Mouse (Mus musculus) stomach, postnatal 0 days (tissue): Measurements from ENCODE around the gene Agbl4. TPM values are rescaled to one million over a fixed set of nuclear protein-coding genes. Genes with fewer than 3 reads are reported as not detected.

Experiments used
- ATAC-seq: fragments of 200-750 bp; cut with Nextera tagmentation; 2 replicates; pipeline ENCODE4 v1.8.0; 2017; ENCODE audit not compliant: low FRiP score, low TSS enrichment
- DNase-seq: peaks from one replicate; pipeline ENCODE4 v3.0.0-alpha.2; 2016; ENCODE audit warnings: low spot score
- H3K27ac ChIP-seq: fragments of 300-500 bp; sonication (generic); replicated peaks from 2 replicates; pipeline ENCODE4 v1.5.1; 2014; ENCODE audit warnings: mild to moderate bottlenecking, control low read depth
- H3K27me3 ChIP-seq: fragments of 300-500 bp; sonication (generic); 2 replicates; pipeline ENCODE4 v1.6.1; 2014; ENCODE audit warnings: low read length; ENCODE audit not compliant: control insufficient read depth, insufficient read depth
- H3K36me3 ChIP-seq: fragments of 300-500 bp; sonication (generic); 2 replicates; pipeline ENCODE4 v1.6.1; 2014; ENCODE audit warnings: low read length, mixed read lengths; ENCODE audit not compliant: control insufficient read depth, insufficient read depth
- H3K4me1 ChIP-seq: fragments of 300-500 bp; sonication (generic); replicated peaks from 2 replicates; pipeline ENCODE4 v1.6.1; 2014; ENCODE audit warnings: antibody characterized with exemption; ENCODE audit not compliant: control insufficient read depth, insufficient read depth
- H3K4me2 ChIP-seq: fragments of 300-500 bp; sonication (generic); replicated peaks from 2 replicates; pipeline ENCODE4 v1.6.1; 2014; ENCODE audit warnings: low read depth, mild to moderate bottlenecking, control low read depth, moderate library complexity
- H3K4me3 ChIP-seq: fragments of 300-500 bp; sonication (generic); 2 replicates; pipeline ENCODE4 v1.5.1; 2014; ENCODE audit warnings: low read depth, low read length, control low read depth
- H3K9ac ChIP-seq: fragments of 300-500 bp; sonication (generic); 2 replicates; pipeline ENCODE4 v1.6.1; 2014; ENCODE audit warnings: mild to moderate bottlenecking, low read length, control low read depth, mixed read lengths
- H3K9me3 ChIP-seq: fragments of 300-500 bp; sonication (generic); 2 replicates; pipeline ENCODE4 v1.6.1; 2016; ENCODE audit warnings: low read length; ENCODE audit not compliant: control insufficient read depth
- CTCF ChIP-seq: IDR thresholded peaks from 2 replicates; pipeline ENCODE4 v1.5.1; 2016; ENCODE audit warnings: antibody characterized with exemption, low read depth, mild to moderate bottlenecking, moderate library complexity
- EP300 ChIP-seq: optimal IDR thresholded peaks from 2 replicates; pipeline ENCODE3; 2016; ENCODE audit warnings: antibody characterized with exemption
- WGBS: fragments of 180-500 bp; shearing (Covaris S2); extraction: QIAGEN DNeasy Blood & Tissue Kit; methylation state at CpG from one replicate; pipeline ENCODE4 v1.1.7; 2014; 5-methylcytosine and 5-hydroxymethylcytosine counted together
- polyA plus RNA-seq: library from polyadenylated mRNA; unstranded; fragments of >200 nt; fragmentation: Nextera tagmentation; extraction: Ambion mirVana; gene quantifications from 2 replicates; pipeline ENCODE4 v1.2.1, GENCODE M21; 2015

Agbl4 gene
- polyA plus RNA-seq, 1 experiment from 2014 or later = 0.10 TPM

DNA sequence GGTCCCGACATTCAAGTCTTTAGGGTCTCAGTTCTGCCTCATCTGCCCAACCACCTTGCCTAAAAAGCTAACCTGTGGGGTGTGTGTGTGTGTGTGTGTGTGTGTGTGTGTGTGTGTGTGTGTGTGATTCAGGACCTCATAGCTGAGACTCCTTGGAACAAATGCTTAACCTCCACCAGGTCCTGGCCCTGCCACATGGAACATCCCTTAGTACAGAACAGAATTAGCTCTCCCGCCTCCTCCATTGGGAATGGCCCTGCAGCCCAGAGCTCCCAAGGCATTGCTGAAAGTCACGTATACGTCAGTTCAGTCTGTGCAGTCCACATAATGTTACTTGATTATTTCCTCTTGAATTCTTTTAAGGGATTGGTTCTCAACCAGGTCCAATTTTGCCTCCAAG, 1120.7 kb downstream of the Agbl4 start:
- WGBS = 90% methylated on average over 4 of the region's 4 CpGs
- no peaks in the 10 kb centered on the region for H3K36me3 ChIP-seq
- DNase-seq = no peak

DNA sequence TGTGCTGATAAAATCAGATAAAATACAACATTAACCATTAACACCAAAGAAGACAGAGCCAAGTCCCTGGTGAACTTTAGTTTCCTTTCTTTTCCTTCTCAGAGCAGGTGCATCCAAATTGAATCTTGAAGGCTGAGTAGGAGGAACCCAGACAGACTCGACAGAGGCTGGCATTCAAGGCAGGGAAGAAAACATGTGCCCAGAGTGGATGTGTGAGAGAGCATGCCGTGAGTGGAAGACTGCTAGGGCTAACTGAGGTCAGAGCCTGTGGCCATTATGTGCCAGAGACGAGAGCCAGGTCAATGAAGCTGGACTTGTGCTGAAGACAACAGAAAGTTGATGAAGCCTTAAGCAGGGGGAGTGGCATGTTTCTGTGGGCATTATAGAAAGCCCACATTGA, 1121.8 kb downstream of the Agbl4 start:
- H3K27ac ChIP-seq = no peak overlapping the region
- no peaks in the 10 kb centered on the region for H3K4me1 ChIP-seq
- no peaks in the 10 kb centered on the region for H3K27me3 ChIP-seq
- H3K4me2 ChIP-seq = no peak overlapping the region
- H3K36me3 ChIP-seq = no peaks in the 10 kb centered on the region
- WGBS = 61% methylated on average over 3 of the region's 3 CpGs
- no peak overlapping the region for H3K9ac ChIP-seq
- no peak for ATAC-seq
- no peak overlapping the region for H3K4me3 ChIP-seq
- TF ChIP-seq EP300 (no peak), CTCF (no peak)
- H3K9me3 ChIP-seq = no peaks in the 10 kb centered on the region
- DNase-seq = no peak

More for the DNA sequence above, 1120.7 kb downstream of the Agbl4 start:
- H3K9me3 ChIP-seq = no peaks in the 10 kb centered on the region
- H3K4me2 ChIP-seq = no peak overlapping the region
- no peak for TF ChIP-seq CTCF
- no peak for TF ChIP-seq EP300
- H3K27me3 ChIP-seq = no peaks in the 10 kb centered on the region
- H3K4me1 ChIP-seq = no peaks in the 10 kb centered on the region
- H3K27ac ChIP-seq = no peak overlapping the region
- no peak for ATAC-seq
- H3K4me3 ChIP-seq = no peak overlapping the region
- no peak overlapping the region for H3K9ac ChIP-seq

GRCm38 (mm10) chr4:111520006-111520405, 1122.5 kb downstream of the Agbl4 start:
- Histone ChIP-seq H3K9ac (no peak overlapping the region), H3K4me2 (no peak overlapping the region), H3K4me1 (no peaks in the 10 kb centered on the region), H3K4me3 (no peak overlapping the region), H3K36me3 (no peaks in the 10 kb centered on the region), H3K27me3 (no peaks in the 10 kb centered on the region), H3K27ac (no peak overlapping the region), H3K9me3 (no peaks in the 10 kb centered on the region)
- DNase-seq (no peak), ATAC-seq (no peak)
- WGBS = 88% methylated on average over 2 of the region's 2 CpGs
- TF ChIP-seq EP300 (no peak), CTCF (no peak)

- no peak for ATAC-seq
- no peaks in the 10 kb centered on the region for H3K9me3 ChIP-seq
- TF ChIP-seq CTCF = no peak
- TF ChIP-seq EP300 = no peak
- no peaks in the 10 kb centered on the region for H3K27me3 ChIP-seq
- 54% methylated on average over 2 of the region's 2 CpGs for WGBS
- DNase-seq = no peak
- H3K36me3 ChIP-seq = no peaks in the 10 kb centered on the region
- no peak overlapping the region for H3K9ac ChIP-seq
- no peak overlapping the region for H3K4me3 ChIP-seq
- no peak overlapping the region for H3K4me2 ChIP-seq
- no peak overlapping the region for H3K27ac ChIP-seq
- H3K4me1 ChIP-seq = no peaks in the 10 kb centered on the region
These were observed 1125.5 kb downstream of the Agbl4 start for GRCm38 (mm10) chr4:111522974-111523373.

DNA sequence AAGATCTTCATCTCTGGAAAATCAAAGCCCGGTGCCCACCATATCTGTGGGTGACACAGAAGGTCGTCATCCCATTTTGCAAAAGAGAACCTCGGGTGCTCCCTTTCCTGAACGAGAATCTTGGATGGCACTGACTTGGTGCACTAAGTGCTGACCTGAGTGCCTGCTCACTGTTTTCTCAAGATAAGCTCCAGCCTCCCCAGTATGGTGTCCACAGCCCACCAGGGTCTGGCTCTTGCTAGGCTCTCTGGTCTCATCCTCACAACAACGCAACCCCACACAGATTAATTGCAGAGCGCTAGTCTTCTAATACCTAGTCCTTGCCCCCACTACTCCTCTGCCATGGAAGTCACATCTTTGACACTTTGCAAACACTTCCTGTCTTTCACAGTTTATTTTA, 1131.5 kb downstream of the Agbl4 start:
- ATAC-seq (no peak), DNase-seq (no peak)
- Histone ChIP-seq H3K4me1 (no peaks in the 10 kb centered on the region), H3K27ac (no peak overlapping the region), H3K4me3 (no peak overlapping the region), H3K4me2 (no peak overlapping the region), H3K9ac (no peak overlapping the region), H3K9me3 (no peaks in the 10 kb centered on the region), H3K36me3 (no peaks in the 10 kb centered on the region), H3K27me3 (no peaks in the 10 kb centered on the region)
- WGBS = 81% methylated on average over 6 of the region's 6 CpGs
- TF ChIP-seq CTCF = no peak
- no peak for TF ChIP-seq EP300

DNA sequence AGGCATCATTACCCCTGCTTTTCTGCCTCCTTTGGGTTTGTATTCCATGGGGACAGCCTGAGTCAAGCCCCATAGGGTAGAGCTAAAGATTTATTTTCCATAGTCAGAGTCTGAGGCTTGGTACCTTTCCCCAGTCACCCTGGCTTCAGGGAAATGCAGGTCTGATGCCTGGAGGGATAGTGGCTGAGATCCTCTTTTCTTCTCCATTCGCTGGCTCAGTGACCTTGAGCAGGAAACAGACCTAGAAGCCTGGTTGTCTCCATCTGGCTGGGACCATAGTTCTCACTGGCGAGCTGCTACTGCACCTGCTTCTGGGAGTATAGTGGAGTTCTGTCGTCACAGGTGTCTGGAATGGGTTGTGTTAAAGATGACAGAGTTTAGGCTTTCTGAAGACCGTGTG, 1132.5 kb downstream of the Agbl4 start:
- Histone ChIP-seq H3K9ac (no peak overlapping the region), H3K4me3 (no peak overlapping the region), H3K4me2 (no peak overlapping the region), H3K36me3 (no peaks in the 10 kb centered on the region), H3K9me3 (no peaks in the 10 kb centered on the region), H3K27me3 (no peaks in the 10 kb centered on the region), H3K27ac (no peak overlapping the region), H3K4me1 (no peaks in the 10 kb centered on the region)
- no peak for TF ChIP-seq CTCF
- no peak for TF ChIP-seq EP300
- DNase-seq (no peak), ATAC-seq (no peak)
- 75% methylated on average over 4 of the region's 4 CpGs for WGBS
